Mouse (Mus musculus): Measurements from ENCODE around the gene Cdh26.

GRCm38 (mm10) chr2:178429426-178429825 is 905 bp upstream of the Cdh26 start:
- TF ChIP-seq CTCF (conservative IDR thresholded peaks at IDR 0.05; ENCODE audit: low read length): no peak
- no peak for TF ChIP-seq POU5F1 (IDR thresholded peaks at IDR 0.05; ENCODE audit: borderline replicate concordance, low read length)
- no peak for TF ChIP-seq NANOG (IDR thresholded peaks at IDR 0.05; ENCODE audit: borderline replicate concordance, low read length)
